Mouse (Mus musculus) left cerebral cortex, adult 2 months (tissue): ENCODE data around the gene Tspoap1. TPM values are rescaled to one million over a fixed set of nuclear protein-coding genes. Genes with fewer than 3 reads are reported as not detected.

Experiments
- DNase-seq, 2 experiments: peaks; one replicate each; pipeline ENCODE4 v3.0.0; 2021 to 2022; ENCODE audit warnings: low spot score in 2 of 2, mixed read lengths in 1 of 2; ENCODE audit errors: extremely low spot score in 1 of 2
- H3K27ac ChIP-seq: fragments of 200-600 bp; 2 replicates; pipeline ENCODE4 v1.8.1; 2022
- H3K4me3 ChIP-seq: fragments of 200-600 bp; 2 replicates; pipeline ENCODE4 v1.8.1; 2022
- CTCF ChIP-seq: fragments of 200-600 bp; IDR thresholded peaks from 2 replicates; pipeline ENCODE4 v1.8.1; 2022; ENCODE audit warnings: antibody characterized with exemption, mild to moderate bottlenecking, moderate library complexity
- intact Hi-C: fragments of 180-260 bp; cut with DNase I; formaldehyde crosslinking; loops from one replicate; pipeline ENCODE4 v1.15.1; 2025
- total RNA-seq, 2 experiments: library from RNA; stranded (reverse); gene quantifications; 2 replicates each; pipeline ENCODE4 v1.2.3; 2021

Tspoap1 gene
- total RNA-seq, 2 experiments from 2014 or later: 190 to 202 TPM

- intact Hi-C loops: no loop called here
- TF ChIP-seq CTCF: no peak
- no peak overlapping the region for H3K4me3 ChIP-seq
- no peak overlapping the region for H3K27ac ChIP-seq
- DNase-seq: no peak
These were observed 4.9 kb upstream of the Tspoap1 start for GRCm38 (mm10) chr11:87755360-87756017.

- H3K4me3 ChIP-seq: no peak overlapping the region
- no peak for TF ChIP-seq CTCF
- H3K27ac ChIP-seq: no peak overlapping the region
- intact Hi-C loops: no loop called here
- DNase-seq: no peak
These were observed 4.0 kb upstream of the Tspoap1 start for GRCm38 (mm10) chr11:87756251-87756820.

GRCm38 (mm10) chr11:87757001-87757954 lies 3.1 kb upstream of the Tspoap1 start:
- no peak for DNase-seq
- intact Hi-C loops: no loop called here
- H3K4me3 ChIP-seq: no peak overlapping the region
- TF ChIP-seq CTCF: no peak
- no peak overlapping the region for H3K27ac ChIP-seq

- no peak overlapping the region for H3K27ac ChIP-seq
- no peak overlapping the region for H3K4me3 ChIP-seq
- no peak for TF ChIP-seq CTCF
- intact Hi-C loops: no loop called here
- DNase-seq: no peak
These were observed 2.0 kb upstream of the Tspoap1 start for GRCm38 (mm10) chr11:87758161-87758911.

GRCm38 (mm10) chr11:87758957-87759608 lies 1.3 kb upstream of the Tspoap1 start:
- peak overlapping the region; percentile 16; the same call in 1 of the 2 replicates for H3K27ac ChIP-seq
- intact Hi-C loops: no loop called here
- DNase-seq: no peak
- no peak for TF ChIP-seq CTCF
- H3K4me3 ChIP-seq: no peak overlapping the region

- H3K4me3 ChIP-seq: peak overlapping the region; percentile 75
- DNase-seq: peak; percentile 51 to 57
These were observed 734 bp upstream of the Tspoap1 start for GRCm38 (mm10) chr11:87759609-87760005.

GRCm38 (mm10) chr11:87761181-87761721 lies 910 bp downstream of the Tspoap1 start:
- intact Hi-C loops: loop anchor here (5.0 kb wide), 2 partner anchors 144 to 164 kb away; partner anchors contain the start of gene Hsf5
- DNase-seq: no peak
- peak overlapping the region; percentile 92 for H3K27ac ChIP-seq
- H3K4me3 ChIP-seq: peak overlapping the region; percentile 75
- TF ChIP-seq CTCF: no peak

More at GRCm38 (mm10) chr11:87759609-87760005, 734 bp upstream of the Tspoap1 start:
- intact Hi-C loops: loop anchor here (5.0 kb wide), 2 partner anchors 142 to 162 kb away; partner anchors contain the start of gene Hsf5
- peak overlapping the region; percentile 92 for H3K27ac ChIP-seq
- TF ChIP-seq CTCF: peak; percentile 58

- H3K4me3 ChIP-seq: peak overlapping the region; percentile 75
- intact Hi-C loops: loop anchor here (1.0 to 5.0 kb wide), 5 partner anchors 25 to 165 kb away; partner anchors contain the start of genes Hsf5, Olfr464, Rnf43 and Supt4a
- DNase-seq: no peak
- no peak for TF ChIP-seq CTCF
- H3K27ac ChIP-seq: peak overlapping the region; percentile 92
These were observed 1.7 kb downstream of the Tspoap1 start for GRCm38 (mm10) chr11:87761806-87762701.

GRCm38 (mm10) chr11:87762702-87763385 lies 2.5 kb downstream of the Tspoap1 start:
- intact Hi-C loops: loop anchor here (1.0 to 5.0 kb wide), 5 partner anchors 26 to 166 kb away; partner anchors contain the start of genes Hsf5, Olfr464, Rnf43 and Supt4a
- Histone ChIP-seq H3K4me3 (peak overlapping the region; percentile 75), H3K27ac (peak overlapping the region; percentile 92)
- TF ChIP-seq CTCF: no peak
- peak in 1 of 2 experiments; percentile 43 for DNase-seq
